In the genomic region with DNA sequence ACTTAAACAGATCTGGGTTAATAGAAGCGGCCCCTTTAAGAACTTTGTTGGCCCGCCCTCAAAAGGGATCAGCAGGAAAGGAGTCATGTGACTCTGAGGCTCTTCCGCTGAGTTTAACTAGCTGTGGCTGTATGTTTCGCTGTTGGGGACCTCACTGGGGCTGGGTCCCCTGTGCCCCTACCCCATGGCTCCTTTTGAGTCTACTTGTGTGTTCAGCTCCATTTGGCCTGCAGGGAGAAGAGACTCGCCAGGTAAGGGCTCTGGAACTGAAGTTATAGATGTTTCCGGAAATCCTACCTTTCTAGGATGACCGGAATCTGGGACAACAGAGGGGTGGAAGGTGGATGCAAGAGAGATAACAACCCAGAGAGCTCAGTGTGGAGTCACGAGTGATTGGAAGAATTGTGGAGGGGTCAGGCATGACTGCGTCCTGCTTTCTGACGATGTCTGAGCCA, we compare ENCODE assay signal across 8 mouse cellular contexts. TPM values are rescaled to one million over a fixed set of nuclear protein-coding genes. Genes with fewer than 3 reads are reported as not detected.
A peak's percentile ranks its signal among the peaks of the same experiment; 100 is the strongest.
DNase-seq lines count a peak whose midpoint lies in the region; ATAC-seq and TF ChIP-seq lines count a peak whose summit lies in the region.

A gene (plus strand): TSS at position 73 of the 455 bp plus-strand sequence.

- H3K9ac ChIP-seq in forebrain, embryonic 14.5 days (ENCODE audit: low read length) = peak within 1 kb of the TSS; percentile 77
- peak within 1 kb of the TSS; percentile 79 for H3K9ac ChIP-seq in neural tube, embryonic 15.5 days (replicated peaks)

- DNase-seq in G1E (ENCODE audit: low spot score) = peak; percentile 78
- DNase-seq in cerebellum, adult 11 months = peak; percentile 48
- DNase-seq in forebrain, embryonic 14.5 days (ENCODE audit: low spot score) = peak; percentile 88
- peak; percentile 29 for DNase-seq in heart, postnatal 25 days (ENCODE audit: low spot score)
- DNase-seq in layer of hippocampus, adult 18-20 months (ENCODE audit: low spot score in 2 of 2) = peak; percentile 28 to 72
- peak; percentile 62 for DNase-seq in lung, adult 2 months
- peak; percentile 66 for DNase-seq in thymus, postnatal 0 days (ENCODE audit: low spot score)

- H3K36me3 ChIP-seq in G1E (replicated peaks) = peaks cover 85% of the 10 kb centered on the region
- H3K36me3 ChIP-seq in forebrain, embryonic 14.5 days (ENCODE audit: control insufficient read depth, insufficient read depth, low read length) = peaks cover 48% of the 10 kb centered on the region
- H3K36me3 ChIP-seq in neural tube, embryonic 15.5 days = peaks cover 40% of the 10 kb centered on the region

- peak within 1 kb of the TSS; percentile 71 for H3K4me3 ChIP-seq in G1E (ENCODE audit: low read depth, low read length)
- H3K4me3 ChIP-seq in forebrain, embryonic 14.5 days (ENCODE audit: low read depth, low read length) = peak within 1 kb of the TSS; percentile 65
- H3K4me3 ChIP-seq in lung, adult 2 months (replicated peaks; ENCODE audit: extremely low read depth, low read depth, low read length) = peak within 1 kb of the TSS; percentile 98
- H3K4me3 ChIP-seq in neural tube, embryonic 15.5 days (replicated peaks) = peak within 1 kb of the TSS; percentile 73

- intact Hi-C loops in heart, postnatal 25 days (cut with DNase I) = no loop called here

- peaks cover 32% of the 10 kb centered on the region for H3K4me1 ChIP-seq in G1E (ENCODE audit: insufficient read depth, low read depth, low read length)
- H3K4me1 ChIP-seq in forebrain, embryonic 14.5 days (ENCODE audit: control insufficient read depth, insufficient read depth, low read length) = peaks cover 7% of the 10 kb centered on the region
- peaks cover 9% of the 10 kb centered on the region for H3K4me1 ChIP-seq in lung, adult 2 months (ENCODE audit: control insufficient read depth, insufficient read depth, low read length)
- H3K4me1 ChIP-seq in neural tube, embryonic 15.5 days = peaks cover 20% of the 10 kb centered on the region

- H3K9me3 ChIP-seq in G1E (replicated peaks) = no peaks in the 10 kb centered on the region
- H3K9me3 ChIP-seq in forebrain, embryonic 14.5 days (replicated peaks; ENCODE audit: control insufficient read depth, low read length) = no peaks in the 10 kb centered on the region
- no peaks in the 10 kb centered on the region for H3K9me3 ChIP-seq in neural tube, embryonic 15.5 days (replicated peaks)

- peak within 1 kb of the TSS; percentile 81 for H3K4me2 ChIP-seq in forebrain, embryonic 14.5 days (ENCODE audit: low read length)
- peak within 1 kb of the TSS; percentile 89 for H3K4me2 ChIP-seq in neural tube, embryonic 15.5 days

- peak; percentile 72 for ATAC-seq in G1E (ENCODE audit: extremely low read depth, insufficient number of reproducible peaks, low FRiP score, poor library complexity, severe bottlenecking)
- peak; percentile 82 for ATAC-seq in forebrain, embryonic 14.5 days
- ATAC-seq in neural tube, embryonic 15.5 days (ENCODE audit: low FRiP score) = peak; percentile 88

- H3K27me3 ChIP-seq in G1E (ENCODE audit: insufficient read depth, low read length) = no peaks in the 10 kb centered on the region
- no peaks in the 10 kb centered on the region for H3K27me3 ChIP-seq in forebrain, embryonic 14.5 days (replicated peaks; ENCODE audit: control insufficient read depth, insufficient read depth, low read length)
- no peaks in the 10 kb centered on the region for H3K27me3 ChIP-seq in neural tube, embryonic 15.5 days (replicated peaks)

- peak within 1 kb of the TSS; percentile 14; the same call in 1 of the 2 replicates for H3K27ac ChIP-seq in forebrain, embryonic 14.5 days (ENCODE audit: low read depth, low read length)
- peak within 1 kb of the TSS; percentile 43; the same call in 1 of the 2 replicates for H3K27ac ChIP-seq in neural tube, embryonic 15.5 days (replicated peaks)

- WGBS in forebrain, embryonic 14.5 days = 4% methylated on average over 10 of the region's 10 CpGs
- WGBS in lung, adult 2 months = under 1% methylated on average over 10 of the region's 10 CpGs
- 2% methylated on average over 10 of the region's 10 CpGs for WGBS in neural tube, embryonic 15.5 days

- peak; percentile 67; the same call in 1 of the 2 replicates for TF ChIP-seq POLR2A in lung, adult 2 months (IDR thresholded peaks at IDR 0.05; ENCODE audit: borderline replicate concordance, extremely low read depth, low read depth, low read length)

- TF ChIP-seq CTCF in G1E (IDR thresholded peaks at IDR 0.05; ENCODE audit: low read depth, low read length) = no peak
- no peak for TF ChIP-seq CTCF in lung, adult 2 months (IDR thresholded peaks at IDR 0.05; ENCODE audit: insufficient read depth, low read length)

RNA-seq across cellular contexts. Expression of the gene that starts here (rescaled TPM):
- 119 and 123 TPM in 2 replicates for total RNA-seq in G1E (2014; fragmentation: Nextera tagmentation)
- 65.7 and 89.1 TPM in 2 replicates for total RNA-seq in G1E (2017)
- polyA plus RNA-seq in G1E (2012) = 31.4 and 67.5 TPM in 2 replicates
- 57.5 and 63.4 TPM in 2 replicates for polyA plus RNA-seq in forebrain, embryonic 14.5 days (2014; fragmentation: Nextera tagmentation; extraction: Ambion mirVana)
- 10 to 100 TPM; 71.9 to 79.7 TPM for total RNA-seq in heart, postnatal 25 days (2021)
- 10 to 100 TPM; 89.8 to 94.5 TPM for total RNA-seq in layer of hippocampus, adult 18-20 months (2021)
- 148 and 183 TPM in 2 replicates for polyA plus RNA-seq in lung, adult 2 months (2012; rRNA removed)
- polyA plus RNA-seq in neural tube, embryonic 15.5 days (2015; fragmentation: Nextera tagmentation; extraction: Ambion mirVana) = 102 and 129 TPM in 2 replicates
- 209 and 236 TPM in 2 replicates for polyA plus RNA-seq in thymus, postnatal 0 days (2015; fragmentation: Nextera tagmentation; extraction: Ambion mirVana)

Comparison
In these comparisons a context has a peak if more than half of its experiments do, and no peak if none do; other contexts are left out.
1. Peak in every context shown above with its lines: DNase-seq, ATAC-seq, H3K4me3 ChIP-seq and H3K27ac ChIP-seq.
2. DNase-seq: peak in every context shown above with its lines; median percentile 88 in forebrain, embryonic 14.5 days; 78 in G1E; 66 in thymus, postnatal 0 days; 62 in lung, adult 2 months; 50 in layer of hippocampus, adult 18-20 months; 48 in cerebellum, adult 11 months; 29 in heart, postnatal 25 days.